In the genomic region with DNA sequence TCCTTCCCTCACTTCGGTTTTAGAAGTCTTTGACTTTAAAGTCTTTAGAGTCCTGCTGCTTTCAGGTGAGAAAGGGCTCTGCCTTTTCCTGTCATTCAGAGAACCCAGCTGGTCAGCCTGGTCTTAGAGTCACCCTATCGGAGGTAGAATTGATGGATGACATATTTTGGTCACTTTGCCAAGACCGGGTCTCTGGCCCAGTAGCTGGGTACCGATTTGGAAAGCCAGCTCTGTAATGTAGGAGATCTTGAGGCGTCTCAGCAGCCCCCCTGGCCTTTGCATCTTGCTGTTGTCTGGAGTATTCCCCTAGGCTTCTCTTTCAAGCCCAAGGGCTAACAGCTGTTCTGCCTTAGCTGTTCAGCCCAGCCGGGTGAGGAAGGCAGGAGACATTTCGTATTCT, we compare ENCODE assay signal across 8 mouse cellular contexts. TPM values are rescaled to one million over a fixed set of nuclear protein-coding genes. Genes with fewer than 3 reads are reported as not detected.
DNase-seq lines count a peak whose midpoint lies in the region; ATAC-seq and TF ChIP-seq lines count a peak whose summit lies in the region.

No protein-coding gene starts in this region.

- no peak for TF ChIP-seq CTCF in thymus, adult 2 months (IDR thresholded peaks at IDR 0.05; ENCODE audit: borderline replicate concordance, control insufficient read depth, extremely low read depth, insufficient read depth, low read length, poor library complexity)

- H3K36me3 ChIP-seq in thymus, adult 2 months (ENCODE audit: control insufficient read depth, insufficient read depth, low read length): no peaks in the 10 kb centered on the region
- no peaks in the 10 kb centered on the region for H3K36me3 ChIP-seq in embryonic facial prominence, embryonic 13.5 days
- H3K36me3 ChIP-seq in kidney, embryonic 14.5 days (ENCODE audit: control insufficient read depth, insufficient read depth, low read length): no peaks in the 10 kb centered on the region
- H3K36me3 ChIP-seq in midbrain, embryonic 16.5 days (ENCODE audit: control insufficient read depth, insufficient read depth, low read length): no peaks in the 10 kb centered on the region

- DNase-seq in thymus, adult 2 months: peak; percentile 22
- no peak for DNase-seq in thymus, postnatal 0 days (ENCODE audit: low spot score)
- no peak for DNase-seq in left cerebral cortex, postnatal 4 days
- DNase-seq in Muller cell, postnatal 12 days (ENCODE audit: inconsistent ontology term): no peak

- peak overlapping the region; percentile 76 for H3K9ac ChIP-seq in embryonic facial prominence, embryonic 13.5 days
- peak overlapping the region; percentile 63; the same call in 1 of the 2 replicates for H3K9ac ChIP-seq in kidney, embryonic 14.5 days (ENCODE audit: low read depth, low read length)
- peak overlapping the region; percentile 67 for H3K9ac ChIP-seq in midbrain, embryonic 16.5 days (ENCODE audit: low read depth, low read length)

- peaks cover 15% of the 10 kb centered on the region for H3K4me1 ChIP-seq in thymus, adult 2 months (replicated peaks; ENCODE audit: control insufficient read depth, insufficient read depth, low read length)
- peaks cover 27% of the 10 kb centered on the region for H3K4me1 ChIP-seq in embryonic facial prominence, embryonic 13.5 days
- H3K4me1 ChIP-seq in kidney, embryonic 14.5 days (ENCODE audit: control insufficient read depth, insufficient read depth, low read length): peaks cover 15% of the 10 kb centered on the region
- peaks cover 12% of the 10 kb centered on the region for H3K4me1 ChIP-seq in midbrain, embryonic 16.5 days (ENCODE audit: control insufficient read depth, insufficient read depth, low read length)

- no peaks in the 10 kb centered on the region for H3K9me3 ChIP-seq in embryonic facial prominence, embryonic 13.5 days
- H3K9me3 ChIP-seq in kidney, embryonic 14.5 days (ENCODE audit: control insufficient read depth, low read length): no peaks in the 10 kb centered on the region
- no peaks in the 10 kb centered on the region for H3K9me3 ChIP-seq in midbrain, embryonic 16.5 days (replicated peaks; ENCODE audit: control insufficient read depth, low read length, poor library complexity, severe bottlenecking)

- H3K27me3 ChIP-seq in thymus, adult 2 months (ENCODE audit: control insufficient read depth, insufficient read depth, low read length): no peaks in the 10 kb centered on the region
- H3K27me3 ChIP-seq in embryonic facial prominence, embryonic 13.5 days: 0 out of 2 replicates have a peak, but pooled peaks cover 3% of the 10 kb centered on the region
- H3K27me3 ChIP-seq in kidney, embryonic 14.5 days (ENCODE audit: control insufficient read depth, insufficient read depth, low read length): no peaks in the 10 kb centered on the region
- H3K27me3 ChIP-seq in midbrain, embryonic 16.5 days (ENCODE audit: control insufficient read depth, insufficient read depth, low read depth, low read length): no peaks in the 10 kb centered on the region

- peak overlapping the region; percentile 94 for H3K4me2 ChIP-seq in embryonic facial prominence, embryonic 13.5 days
- H3K4me2 ChIP-seq in kidney, embryonic 14.5 days (replicated peaks; ENCODE audit: low read depth, low read length): peak overlapping the region; percentile 89
- H3K4me2 ChIP-seq in midbrain, embryonic 16.5 days (ENCODE audit: low read length): peak overlapping the region; percentile 80

- intact Hi-C loops in left cerebral cortex, postnatal 4 days (cut with DNase I): loop anchor here (2.0 kb wide), 1 partner anchor 46 kb away; no protein-coding TSS in a partner anchor

- no peak for ATAC-seq in embryonic facial prominence, embryonic 13.5 days (ENCODE audit: insufficient number of reproducible peaks, insufficient read depth, low FRiP score, low TSS enrichment, low read depth)
- ATAC-seq in kidney, embryonic 14.5 days (ENCODE audit: low FRiP score, low TSS enrichment): no peak
- ATAC-seq in midbrain, embryonic 16.5 days: no peak
- ATAC-seq in granulocyte monocyte progenitor cell, adult 5-6 weeks (replicated peaks; ENCODE audit: poor library complexity, severe bottlenecking): no peak

- WGBS in thymus, adult 2 months: under 1% methylated on average over 7 of the region's 7 CpGs
- 7% methylated on average over 7 of the region's 7 CpGs for WGBS in embryonic facial prominence, embryonic 13.5 days
- 10% methylated on average over 7 of the region's 7 CpGs for WGBS in kidney, embryonic 14.5 days
- 10% methylated on average over 7 of the region's 7 CpGs for WGBS in midbrain, embryonic 16.5 days

- H3K27ac ChIP-seq in thymus, adult 2 months (ENCODE audit: control insufficient read depth, insufficient read depth, low read length): peak overlapping the region; percentile 46
- no peak overlapping the region for H3K27ac ChIP-seq in embryonic facial prominence, embryonic 13.5 days
- H3K27ac ChIP-seq in kidney, embryonic 14.5 days (ENCODE audit: low read depth, low read length): no peak overlapping the region
- no peak overlapping the region for H3K27ac ChIP-seq in midbrain, embryonic 16.5 days (ENCODE audit: low read length)

- H3K4me3 ChIP-seq in thymus, adult 2 months (ENCODE audit: control insufficient read depth, insufficient read depth, low read length): peak overlapping the region; percentile 89
- H3K4me3 ChIP-seq in embryonic facial prominence, embryonic 13.5 days: peak overlapping the region; percentile 55
- peak overlapping the region; percentile 50 for H3K4me3 ChIP-seq in kidney, embryonic 14.5 days (ENCODE audit: low read length)
- peak overlapping the region; percentile 49 for H3K4me3 ChIP-seq in midbrain, embryonic 16.5 days (ENCODE audit: low read depth, low read length)

- no peak for TF ChIP-seq POLR2A in thymus, adult 2 months (IDR thresholded peaks at IDR 0.05; ENCODE audit: control insufficient read depth, extremely low read depth, insufficient read depth, low read length, poor library complexity)

RNA-seq across cellular contexts. Expression of a gene that starts 0.6 kb away (rescaled TPM):
- polyA plus RNA-seq in thymus, adult 2 months (2012; rRNA removed): 21.1 and 22.4 TPM in 2 replicates
- polyA plus RNA-seq in thymus, postnatal 0 days (2015; fragmentation: Nextera tagmentation; extraction: Ambion mirVana): 41.8 and 43.9 TPM in 2 replicates
- polyA plus RNA-seq in embryonic facial prominence, embryonic 13.5 days (2015; fragmentation: Nextera tagmentation; extraction: Ambion mirVana): 9.7 and 10.1 TPM in 2 replicates
- 1.2 and 1.3 TPM in 2 replicates for polyA plus RNA-seq in kidney, embryonic 14.5 days (2014; fragmentation: Nextera tagmentation; extraction: Ambion mirVana)
- polyA plus RNA-seq in midbrain, embryonic 16.5 days (2015; fragmentation: Nextera tagmentation; extraction: Ambion mirVana): 3.3 and 3.6 TPM in 2 replicates
- total RNA-seq in left cerebral cortex, postnatal 4 days (2021): 1 to 10 TPM; 2.9 to 4.7 TPM
- 92.8 and 93.0 TPM in 2 replicates for total RNA-seq in granulocyte monocyte progenitor cell, adult 5-6 weeks (2014; fragmentation: Nextera tagmentation)
- 171 and 187 TPM in 2 replicates for total RNA-seq in granulocyte monocyte progenitor cell, adult 5-6 weeks (2017)

RNA-seq across cellular contexts. Expression of a gene that starts 5.0 kb away (rescaled TPM):
- 8.2 and 11.7 TPM in 2 replicates for polyA plus RNA-seq in thymus, adult 2 months (2012; rRNA removed)
- 6.3 and 6.9 TPM in 2 replicates for polyA plus RNA-seq in thymus, postnatal 0 days (2015; fragmentation: Nextera tagmentation; extraction: Ambion mirVana)
- 14.1 and 14.3 TPM in 2 replicates for polyA plus RNA-seq in embryonic facial prominence, embryonic 13.5 days (2015; fragmentation: Nextera tagmentation; extraction: Ambion mirVana)
- polyA plus RNA-seq in kidney, embryonic 14.5 days (2014; fragmentation: Nextera tagmentation; extraction: Ambion mirVana): 12.7 and 18.9 TPM in 2 replicates
- 14.9 and 18.6 TPM in 2 replicates for polyA plus RNA-seq in midbrain, embryonic 16.5 days (2015; fragmentation: Nextera tagmentation; extraction: Ambion mirVana)
- total RNA-seq in left cerebral cortex, postnatal 4 days (2021): 10 to 100 TPM; 17.1 to 19.0 TPM
- 32.5 and 38.2 TPM in 2 replicates for total RNA-seq in granulocyte monocyte progenitor cell, adult 5-6 weeks (2014; fragmentation: Nextera tagmentation)
- 7.3 and 9.1 TPM in 2 replicates for total RNA-seq in granulocyte monocyte progenitor cell, adult 5-6 weeks (2017)

RNA-seq across cellular contexts. Expression of a gene that starts 56.4 kb away (rescaled TPM):
- polyA plus RNA-seq in thymus, adult 2 months (2012; rRNA removed): 2.2 and 2.3 TPM in 2 replicates
- 0.60 and 0.64 TPM in 2 replicates for polyA plus RNA-seq in thymus, postnatal 0 days (2015; fragmentation: Nextera tagmentation; extraction: Ambion mirVana)
- 0.22 TPM in 1 of 2 replicates, not detected in the other for polyA plus RNA-seq in embryonic facial prominence, embryonic 13.5 days (2015; fragmentation: Nextera tagmentation; extraction: Ambion mirVana)
- 0.14 TPM in 1 of 2 replicates, not detected in the other for polyA plus RNA-seq in kidney, embryonic 14.5 days (2014; fragmentation: Nextera tagmentation; extraction: Ambion mirVana)
- polyA plus RNA-seq in midbrain, embryonic 16.5 days (2015; fragmentation: Nextera tagmentation; extraction: Ambion mirVana): 0.24 and 0.25 TPM in 2 replicates
- 1 to 10 TPM in 1 of 2 experiments, under 1 TPM in 1; 0.83 to 1.5 TPM for total RNA-seq in left cerebral cortex, postnatal 4 days (2021)
- total RNA-seq in granulocyte monocyte progenitor cell, adult 5-6 weeks (2014; fragmentation: Nextera tagmentation): 1.6 and 7.0 TPM in 2 replicates
- total RNA-seq in granulocyte monocyte progenitor cell, adult 5-6 weeks (2017): 1.8 TPM in 1 of 2 replicates, not detected in the other

RNA-seq across cellular contexts. Expression of a gene that starts 57.1 kb away (rescaled TPM):
- not detected in 2 replicates for polyA plus RNA-seq in thymus, adult 2 months (2012; rRNA removed)
- polyA plus RNA-seq in thymus, postnatal 0 days (2015; fragmentation: Nextera tagmentation; extraction: Ambion mirVana): not detected in 2 replicates
- not detected in 2 replicates for polyA plus RNA-seq in embryonic facial prominence, embryonic 13.5 days (2015; fragmentation: Nextera tagmentation; extraction: Ambion mirVana)
- not detected in 2 replicates for polyA plus RNA-seq in kidney, embryonic 14.5 days (2014; fragmentation: Nextera tagmentation; extraction: Ambion mirVana)
- not detected in 2 replicates for polyA plus RNA-seq in midbrain, embryonic 16.5 days (2015; fragmentation: Nextera tagmentation; extraction: Ambion mirVana)
- not detected for total RNA-seq in left cerebral cortex, postnatal 4 days (2021)
- total RNA-seq in granulocyte monocyte progenitor cell, adult 5-6 weeks (2014; fragmentation: Nextera tagmentation): not detected in 2 replicates
- not detected in 2 replicates for total RNA-seq in granulocyte monocyte progenitor cell, adult 5-6 weeks (2017)

RNA-seq across cellular contexts. Expression of a gene that starts 60.0 kb away (rescaled TPM):
- polyA plus RNA-seq in thymus, adult 2 months (2012; rRNA removed): 11.6 and 12.3 TPM in 2 replicates
- 34.7 and 36.1 TPM in 2 replicates for polyA plus RNA-seq in thymus, postnatal 0 days (2015; fragmentation: Nextera tagmentation; extraction: Ambion mirVana)
- polyA plus RNA-seq in embryonic facial prominence, embryonic 13.5 days (2015; fragmentation: Nextera tagmentation; extraction: Ambion mirVana): 20.6 and 28.8 TPM in 2 replicates
- 17.1 and 29.7 TPM in 2 replicates for polyA plus RNA-seq in kidney, embryonic 14.5 days (2014; fragmentation: Nextera tagmentation; extraction: Ambion mirVana)
- polyA plus RNA-seq in midbrain, embryonic 16.5 days (2015; fragmentation: Nextera tagmentation; extraction: Ambion mirVana): 51.8 and 52.3 TPM in 2 replicates
- total RNA-seq in left cerebral cortex, postnatal 4 days (2021): 10 to 100 TPM; 64.3 to 67.5 TPM
- total RNA-seq in granulocyte monocyte progenitor cell, adult 5-6 weeks (2014; fragmentation: Nextera tagmentation): 27.1 and 35.0 TPM in 2 replicates
- 39.2 and 42.6 TPM in 2 replicates for total RNA-seq in granulocyte monocyte progenitor cell, adult 5-6 weeks (2017)
